ENCODE assay signal across 9 mouse cellular contexts in the genomic region with DNA sequence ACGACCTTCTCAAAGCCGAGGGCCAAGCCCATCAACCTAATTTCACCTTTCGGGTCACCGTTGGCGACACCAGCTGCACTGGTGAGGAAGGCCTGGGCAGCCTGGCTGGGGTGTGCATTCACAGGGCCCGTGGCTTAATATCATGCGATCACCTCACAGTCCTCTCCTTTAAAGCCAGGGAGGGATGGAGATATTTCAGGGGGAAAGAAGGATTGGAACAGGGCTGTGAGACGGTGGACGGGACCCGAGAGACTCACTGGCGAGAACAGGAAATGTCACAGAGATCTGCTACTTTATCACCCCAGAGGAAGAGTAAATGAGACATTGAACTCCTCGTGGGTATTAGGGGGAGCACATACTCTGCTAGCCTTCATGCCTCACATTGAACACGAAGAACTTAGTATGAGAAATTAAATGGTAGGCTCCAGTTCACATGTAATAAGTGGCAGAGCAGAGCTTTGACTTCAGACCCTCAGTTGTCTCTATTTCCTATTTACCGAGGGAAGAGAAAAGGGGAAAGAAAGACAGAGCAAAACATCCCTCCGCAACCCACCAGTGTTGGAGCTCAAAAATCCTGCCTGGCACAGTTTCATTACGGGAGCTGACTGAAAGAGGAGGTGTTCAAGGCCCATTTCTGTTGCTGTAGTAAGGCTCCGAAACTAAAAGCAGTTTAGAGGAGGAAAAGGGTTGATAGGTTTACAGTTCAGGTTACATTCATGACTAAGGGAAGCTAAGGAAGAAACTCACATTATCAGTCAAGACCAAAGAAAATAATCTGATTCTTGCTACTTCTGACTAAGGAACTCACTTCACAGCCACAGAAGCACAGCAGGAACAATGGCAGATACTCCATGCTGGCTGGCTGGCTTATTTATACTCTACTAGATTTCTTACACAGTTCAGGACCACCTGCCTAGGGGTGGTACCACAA. TPM values are rescaled to one million over a fixed set of nuclear protein-coding genes. Genes with fewer than 3 reads are reported as not detected.
A peak's percentile ranks its signal among the peaks of the same experiment; 100 is the strongest.
DNase-seq lines count a peak whose midpoint lies in the region; ATAC-seq and TF ChIP-seq lines count a peak whose summit lies in the region.
"Had no signal": no experiment of that assay in that cellular context is flagged by ENCODE, and none has a peak within 500 bp of the region (broad histone marks: within the 10 kb centered on the region; RNA-seq: fewer than 3 reads in every experiment).

No protein-coding gene starts in this region.

- peak overlapping the region; percentile 86 for H3K9ac ChIP-seq in neural tube, embryonic 11.5 days (ENCODE audit: low read length)
- peak overlapping the region; percentile 85 for H3K9ac ChIP-seq in limb, embryonic 11.5 days (ENCODE audit: low read length)

- DNase-seq in adrenal gland, adult (ENCODE audit: inconsistent age in 2 of 2, low spot score in 1 of 2), result peak; percentile 5 to 71
- DNase-seq in adrenal gland, adult 8-10 months, result no peak
- DNase-seq in neural tube, embryonic 11.5 days (ENCODE audit: low spot score), result no peak
- no peak for DNase-seq in neural tube, embryonic 10.5 days (ENCODE audit: extremely low spot score, low spot score)
- no peak for DNase-seq in limb, embryonic 11.5 days (ENCODE audit: low spot score)
- no peak for DNase-seq in layer of hippocampus, postnatal 36 days
- no peak for DNase-seq in frontal cortex, postnatal 10 days (ENCODE audit: low spot score in 2 of 2)

- peak overlapping the region; percentile 78 for H3K4me2 ChIP-seq in neural tube, embryonic 11.5 days (ENCODE audit: low read depth)
- peak overlapping the region; percentile 63 for H3K4me2 ChIP-seq in limb, embryonic 11.5 days (ENCODE audit: low read depth, severe bottlenecking)

- H3K4me3 ChIP-seq in neural tube, embryonic 11.5 days (ENCODE audit: low read depth, low read length), result peak overlapping the region; percentile 58
- peak overlapping the region; percentile 66 for H3K4me3 ChIP-seq in limb, embryonic 11.5 days (ENCODE audit: low read depth, low read length)
- peak overlapping the region; percentile 81 for H3K4me3 ChIP-seq in small intestine, adult 2 months (ENCODE audit: low read depth, low read length)

- H3K27me3 ChIP-seq in neural tube, embryonic 11.5 days (ENCODE audit: control insufficient read depth, insufficient read depth, low read length), result no peaks in the 10 kb centered on the region
- no peaks in the 10 kb centered on the region for H3K27me3 ChIP-seq in limb, embryonic 11.5 days (ENCODE audit: control insufficient read depth, insufficient read depth, low read length)
- H3K27me3 ChIP-seq in small intestine, adult 2 months (ENCODE audit: control insufficient read depth, insufficient read depth, low read length), result no peaks in the 10 kb centered on the region

- no peak for TF ChIP-seq POLR2A in small intestine, adult 2 months (IDR thresholded peaks at IDR 0.05; ENCODE audit: low read depth, low read length)

- H3K27ac ChIP-seq in neural tube, embryonic 11.5 days (ENCODE audit: low read depth, low read length), result no peak overlapping the region; the same call in 1 of the 2 replicates
- H3K27ac ChIP-seq in limb, embryonic 11.5 days (replicated peaks; ENCODE audit: low read depth, low read length), result peak overlapping the region; percentile 97; the same call in 1 of the 2 replicates
- no peak overlapping the region; the same call in 1 of the 2 replicates for H3K27ac ChIP-seq in small intestine, adult 2 months (ENCODE audit: insufficient read depth, low read depth, low read length)

- no peak for TF ChIP-seq CTCF in small intestine, adult 2 months (IDR thresholded peaks at IDR 0.05; ENCODE audit: extremely low read depth, insufficient read length, insufficient replicate concordance, low read depth, low read length)

- H3K36me3 ChIP-seq in neural tube, embryonic 11.5 days (ENCODE audit: control insufficient read depth, insufficient read depth, low read length), result peaks cover 9% of the 10 kb centered on the region; the same call in 1 of the 2 replicates
- peaks cover 14% of the 10 kb centered on the region for H3K36me3 ChIP-seq in limb, embryonic 11.5 days (ENCODE audit: control insufficient read depth, insufficient read depth, low read length)
- peaks cover 14% of the 10 kb centered on the region for H3K36me3 ChIP-seq in small intestine, adult 2 months (ENCODE audit: control insufficient read depth, insufficient read depth, low read length)

- 78% methylated on average over 15 of the region's 17 CpGs for WGBS in neural tube, embryonic 11.5 days
- WGBS in limb, embryonic 11.5 days, result 71% methylated on average over 16 of the region's 17 CpGs
- WGBS in small intestine, adult 2 months, result 20% methylated on average over 17 of the region's 17 CpGs

- peaks cover 19% of the 10 kb centered on the region for H3K4me1 ChIP-seq in neural tube, embryonic 11.5 days (ENCODE audit: control insufficient read depth, insufficient read depth, low read length)
- peaks cover 3% of the 10 kb centered on the region; the same call in 1 of the 2 replicates for H3K4me1 ChIP-seq in limb, embryonic 11.5 days (ENCODE audit: control insufficient read depth, insufficient read depth, low read length)
- H3K4me1 ChIP-seq in small intestine, adult 2 months (ENCODE audit: control insufficient read depth, insufficient read depth, insufficient read length, low read length), result peaks cover 9% of the 10 kb centered on the region

- no peaks in the 10 kb centered on the region for H3K9me3 ChIP-seq in neural tube, embryonic 11.5 days (ENCODE audit: control insufficient read depth, low read length)
- H3K9me3 ChIP-seq in limb, embryonic 11.5 days (ENCODE audit: control insufficient read depth, low read length), result no peaks in the 10 kb centered on the region

- no peak for ATAC-seq in neural tube, embryonic 11.5 days (ENCODE audit: insufficient read depth, low FRiP score, low TSS enrichment)
- no peak for ATAC-seq in limb, embryonic 11.5 days (ENCODE audit: insufficient number of reproducible peaks, low FRiP score, low TSS enrichment, low read depth)

RNA-seq across cellular contexts. Expression of a gene that starts 1.5 kb away (rescaled TPM):
- 10 to 100 TPM; 31.9 to 50.7 (median 41.9) TPM for total RNA-seq in adrenal gland, adult 8-10 months (2022)
- polyA plus RNA-seq in neural tube, embryonic 11.5 days (2014; fragmentation: Nextera tagmentation; extraction: Ambion mirVana), result 103 and 105 TPM in 2 replicates
- polyA plus RNA-seq in limb, embryonic 11.5 days (2014; fragmentation: Nextera tagmentation; extraction: Ambion mirVana), result 109 and 110 TPM in 2 replicates
- 43.2 and 71.1 TPM in 2 replicates for polyA plus RNA-seq in small intestine, adult 2 months (2012; rRNA removed)
- total RNA-seq in layer of hippocampus, postnatal 36 days (2021), result 10 to 100 TPM; 32.2 to 36.9 TPM

RNA-seq across cellular contexts. Expression of a gene that starts 2.6 kb away (rescaled TPM):
- 10 to 100 TPM in 3 of 4 experiments, 1 to 10 TPM in 1; 9.5 to 27.1 (median 18.0) TPM for total RNA-seq in adrenal gland, adult 8-10 months (2022)
- polyA plus RNA-seq in neural tube, embryonic 11.5 days (2014; fragmentation: Nextera tagmentation; extraction: Ambion mirVana), result 24.8 and 26.1 TPM in 2 replicates
- 14.3 and 18.2 TPM in 2 replicates for polyA plus RNA-seq in limb, embryonic 11.5 days (2014; fragmentation: Nextera tagmentation; extraction: Ambion mirVana)
- 1.4 and 2.1 TPM in 2 replicates for polyA plus RNA-seq in small intestine, adult 2 months (2012; rRNA removed)
- 100 to 1,000 TPM in 1 of 2 experiments, 10 to 100 TPM in 1; 96.4 to 103 TPM for total RNA-seq in layer of hippocampus, postnatal 36 days (2021)

RNA-seq across cellular contexts. Expression of a gene that starts 5.3 kb away (rescaled TPM):
- 10 to 100 TPM in 1 of 4 experiments, 1 to 10 TPM in 3; 1.0 to 13.3 (median 5.6) TPM for total RNA-seq in adrenal gland, adult 8-10 months (2022)
- polyA plus RNA-seq in neural tube, embryonic 11.5 days (2014; fragmentation: Nextera tagmentation; extraction: Ambion mirVana), result 3.0 and 3.4 TPM in 2 replicates
- 1.6 and 2.2 TPM in 2 replicates for polyA plus RNA-seq in limb, embryonic 11.5 days (2014; fragmentation: Nextera tagmentation; extraction: Ambion mirVana)
- polyA plus RNA-seq in small intestine, adult 2 months (2012; rRNA removed), result 2.3 and 2.7 TPM in 2 replicates
- 1 to 10 TPM; 3.7 to 4.3 TPM for total RNA-seq in layer of hippocampus, postnatal 36 days (2021)

RNA-seq across cellular contexts. Expression of a gene that starts 16.0 kb away (rescaled TPM):
- 1 to 10 TPM in 3 of 4 experiments, not detected in 1; 3.5 to 9.2 (median 8.3) TPM for total RNA-seq in adrenal gland, adult 8-10 months (2022)
- 4.1 and 10.3 TPM in 2 replicates for polyA plus RNA-seq in neural tube, embryonic 11.5 days (2014; fragmentation: Nextera tagmentation; extraction: Ambion mirVana)
- 6.1 TPM in 1 of 2 replicates, not detected in the other for polyA plus RNA-seq in limb, embryonic 11.5 days (2014; fragmentation: Nextera tagmentation; extraction: Ambion mirVana)
- not detected in 2 replicates for polyA plus RNA-seq in small intestine, adult 2 months (2012; rRNA removed)
- total RNA-seq in layer of hippocampus, postnatal 36 days (2021), result not detected
- total RNA-seq: common myeloid progenitor, adult 5-6 weeks had no signal

RNA-seq across cellular contexts. Expression of a gene that starts 49.1 kb away (rescaled TPM):
- total RNA-seq in adrenal gland, adult 8-10 months (2022), result 100 to 1,000 TPM; 594 to 678 (median 630) TPM
- polyA plus RNA-seq in neural tube, embryonic 11.5 days (2014; fragmentation: Nextera tagmentation; extraction: Ambion mirVana), result 220 and 232 TPM in 2 replicates
- 284 and 287 TPM in 2 replicates for polyA plus RNA-seq in limb, embryonic 11.5 days (2014; fragmentation: Nextera tagmentation; extraction: Ambion mirVana)
- polyA plus RNA-seq in small intestine, adult 2 months (2012; rRNA removed), result 215 and 442 TPM in 2 replicates
- 100 to 1,000 TPM; 448 to 513 TPM for total RNA-seq in layer of hippocampus, postnatal 36 days (2021)

Comparison
In these comparisons a context has a peak if more than half of its experiments do, and no peak if none do; other contexts are left out.
1. DNase-seq: peak in adrenal gland, adult (2 of 2); none in adrenal gland, adult 8-10 months (single experiment), neural tube, embryonic 11.5 days (single experiment), neural tube, embryonic 10.5 days (single experiment), limb, embryonic 11.5 days (single experiment), layer of hippocampus, postnatal 36 days (0 of 2) and frontal cortex, postnatal 10 days (0 of 2).
2. Peak in every context shown above with its lines, with median percentiles within 50 percentile points of each other: H3K4me3 ChIP-seq.